Mouse (Mus musculus) C2C12 (cell line): ENCODE data around the gene Fdxr. TPM values are rescaled to one million over a fixed set of nuclear protein-coding genes. Genes with fewer than 3 reads are reported as not detected.
A peak's percentile ranks its signal among the peaks of the same experiment; 100 is the strongest.

Source experiments
- H3K27me3 ChIP-seq: one replicate; pipeline ENCODE4 v1.6.1; 2011; ENCODE audit not compliant: control insufficient read depth, insufficient read depth, insufficient read length
- H3K36me3 ChIP-seq: one replicate; pipeline ENCODE4 v1.6.1; 2011; ENCODE audit not compliant: control insufficient read depth, insufficient read depth
- H3K4me3 ChIP-seq: one replicate; pipeline ENCODE4 v1.5.1; 2011; ENCODE audit warnings: mild to moderate bottlenecking, control low read depth; ENCODE audit not compliant: poor library complexity, insufficient read depth, severe bottlenecking
- H3K79me2 ChIP-seq: one replicate; pipeline ENCODE4 v1.6.1; 2011; ENCODE audit not compliant: control insufficient read depth, insufficient read depth
- H3K79me3 ChIP-seq: one replicate; pipeline ENCODE4 v1.6.1; 2011; ENCODE audit warnings: low read depth, control low read depth
- H3ac ChIP-seq: one replicate; pipeline ENCODE3; 2011; ENCODE audit warnings: low read depth; ENCODE audit not compliant: control insufficient read depth, insufficient read length
- CEBPB ChIP-seq: IDR thresholded peaks from one replicate; pipeline ENCODE4 v1.6.1; 2011; ENCODE audit warnings: low read depth, mild to moderate bottlenecking, control low read depth, moderate library complexity
- CTCF ChIP-seq: IDR thresholded peaks from one replicate; pipeline ENCODE4 v1.5.1; 2011; ENCODE audit not compliant: control insufficient read depth, insufficient read depth, insufficient read length
- FOSL1 ChIP-seq: IDR thresholded peaks from one replicate; pipeline ENCODE4 v1.8.0; 2011; ENCODE audit warnings: mild to moderate bottlenecking, low read length; ENCODE audit not compliant: poor library complexity, insufficient read depth, severe bottlenecking
- MAX ChIP-seq: IDR thresholded peaks from one replicate; pipeline ENCODE4 v1.6.1; 2011; ENCODE audit warnings: mild to moderate bottlenecking, control low read depth
- MYOD1 ChIP-seq: IDR thresholded peaks from one replicate; pipeline ENCODE4 v1.6.1; 2011; ENCODE audit warnings: low read depth; ENCODE audit not compliant: control insufficient read depth, insufficient read length
- MYOG ChIP-seq: IDR thresholded peaks from one replicate; pipeline ENCODE4 v1.6.1; 2011; ENCODE audit not compliant: control insufficient read depth, insufficient read length; ENCODE audit errors: extremely low read depth
- USF1 ChIP-seq: IDR thresholded peaks from one replicate; pipeline ENCODE4 v1.6.1; 2011; ENCODE audit warnings: low read depth, mild to moderate bottlenecking, control low read depth, moderate library complexity
- polyA plus RNA-seq: library from polyadenylated mRNA; unstranded; fragments of >200 nt; fragmentation: generic; extraction: Trizol; gene quantifications from one replicate; pipeline ENCODE4 v1.2.1, GENCODE M21; 2012; ENCODE audit warnings: missing spikeins

The Fdxr gene
- polyA plus RNA-seq, 1 experiment = 10.7 TPM

DNA sequence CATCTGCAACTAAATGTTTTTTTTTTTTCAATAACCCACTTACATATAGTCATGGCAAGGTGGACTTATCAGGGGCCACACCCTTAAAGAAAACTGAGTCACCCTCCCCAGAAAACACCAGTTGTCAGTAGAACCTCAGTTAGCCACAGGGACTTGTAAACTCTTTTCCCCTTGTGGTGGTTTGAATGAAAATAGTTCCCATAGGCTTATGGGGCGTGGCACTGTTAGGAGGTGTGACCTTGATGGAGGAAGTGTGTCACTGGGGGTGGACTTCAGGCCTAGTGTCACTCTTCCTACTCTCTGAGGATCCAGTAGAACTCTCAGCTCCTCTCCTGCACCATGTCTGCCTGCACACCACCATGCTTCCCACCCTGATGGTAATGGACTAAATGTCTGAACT lies 2.9 kb upstream of the Fdxr start:
- no peaks in the 10 kb centered on the region for H3K36me3 ChIP-seq
- no peak overlapping the region for H3K4me3 ChIP-seq
- TF ChIP-seq USF1 (no peak), MYOD1 (no peak), MAX (no peak), CTCF (no peak), FOSL1 (no peak), MYOG (no peak), CEBPB (no peak)
- no peaks in the 10 kb centered on the region for H3K79me3 ChIP-seq
- H3K27me3 ChIP-seq = no peaks in the 10 kb centered on the region
- H3ac ChIP-seq = no peak overlapping the region
- no peaks in the 10 kb centered on the region for H3K79me2 ChIP-seq

GRCm38 (mm10) chr11:115278176-115278575 lies 1.3 kb upstream of the Fdxr start:
- peak overlapping the region; percentile 56 for H3K4me3 ChIP-seq

DNA sequence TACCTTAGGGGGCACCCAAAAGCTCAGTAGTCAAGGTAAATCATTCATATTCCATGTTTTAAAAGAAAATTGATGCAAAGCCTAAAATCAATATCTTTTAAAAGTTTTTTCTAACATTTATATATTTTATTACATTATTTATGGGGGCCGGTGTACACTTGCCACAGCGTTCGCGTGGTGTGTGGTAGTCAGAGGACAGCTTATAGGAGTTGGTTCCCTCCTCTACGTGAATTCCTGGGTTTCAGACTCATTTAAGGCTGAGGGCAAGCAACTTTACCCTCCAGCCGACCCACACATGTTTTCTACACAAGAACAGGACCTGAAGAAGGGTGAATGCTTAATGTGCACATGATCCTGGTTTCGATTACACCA lies 740 bp upstream of the Fdxr start:
- TF ChIP-seq FOSL1 (no peak), CTCF (no peak), USF1 (no peak), MYOD1 (no peak), MAX (no peak), MYOG (no peak), CEBPB (no peak)
- Histone ChIP-seq H3ac (peak overlapping the region; percentile 87), H3K4me3 (peak overlapping the region; percentile 56), H3K79me2 (no peaks in the 10 kb centered on the region), H3K36me3 (no peaks in the 10 kb centered on the region), H3K27me3 (no peaks in the 10 kb centered on the region), H3K79me3 (no peaks in the 10 kb centered on the region)

More at GRCm38 (mm10) chr11:115278176-115278575, 1.3 kb upstream of the Fdxr start:
- no peaks in the 10 kb centered on the region for H3K79me3 ChIP-seq
- TF ChIP-seq MAX (no peak), MYOD1 (no peak), FOSL1 (no peak), USF1 (no peak), MYOG (no peak), CTCF (no peak), CEBPB (no peak)
- H3ac ChIP-seq = no peak overlapping the region
- H3K27me3 ChIP-seq = no peaks in the 10 kb centered on the region
- H3K36me3 ChIP-seq = no peaks in the 10 kb centered on the region
- H3K79me2 ChIP-seq = no peaks in the 10 kb centered on the region

DNA sequence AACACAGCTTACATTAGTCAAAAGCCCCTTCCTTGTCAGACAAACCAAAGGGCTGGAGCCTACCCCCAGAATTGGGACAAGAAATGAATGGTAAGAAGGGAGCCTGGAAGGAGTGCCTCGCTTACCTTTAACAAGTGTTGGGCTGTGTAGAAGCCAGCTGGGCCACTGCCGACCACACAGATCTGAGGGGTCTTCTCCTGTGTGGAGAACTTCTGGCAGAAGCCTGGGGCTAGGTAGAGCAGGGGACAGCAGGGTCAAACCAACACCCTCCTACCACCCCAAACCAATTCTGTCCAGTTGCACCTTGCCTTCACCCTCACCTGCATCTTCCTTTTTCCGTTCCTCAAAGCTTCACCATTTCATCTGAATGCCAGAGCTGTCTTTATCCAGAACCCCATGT lies 896 bp downstream of the Fdxr start:
- no peak for TF ChIP-seq FOSL1
- TF ChIP-seq MAX = no peak
- no peak for TF ChIP-seq CTCF
- no peak for TF ChIP-seq CEBPB
- no peak for TF ChIP-seq MYOG
- no peaks in the 10 kb centered on the region for H3K79me2 ChIP-seq
- no peaks in the 10 kb centered on the region for H3K36me3 ChIP-seq
- H3K79me3 ChIP-seq = no peaks in the 10 kb centered on the region
- H3ac ChIP-seq = no peak overlapping the region
- peak overlapping the region; percentile 44 for H3K4me3 ChIP-seq
- H3K27me3 ChIP-seq = no peaks in the 10 kb centered on the region

GRCm38 (mm10) chr11:115275509-115275908 lies 1.3 kb downstream of the Fdxr start:
- H3ac ChIP-seq = no peak overlapping the region
- no peaks in the 10 kb centered on the region for H3K27me3 ChIP-seq
- no peaks in the 10 kb centered on the region for H3K36me3 ChIP-seq
- no peaks in the 10 kb centered on the region for H3K79me3 ChIP-seq
- no peaks in the 10 kb centered on the region for H3K79me2 ChIP-seq
- TF ChIP-seq USF1 = no peak
- TF ChIP-seq MYOG = no peak
- TF ChIP-seq CEBPB = no peak
- no peak for TF ChIP-seq MYOD1
- no peak for TF ChIP-seq CTCF
- no peak for TF ChIP-seq FOSL1
- no peak for TF ChIP-seq MAX
- no peak overlapping the region for H3K4me3 ChIP-seq

DNA sequence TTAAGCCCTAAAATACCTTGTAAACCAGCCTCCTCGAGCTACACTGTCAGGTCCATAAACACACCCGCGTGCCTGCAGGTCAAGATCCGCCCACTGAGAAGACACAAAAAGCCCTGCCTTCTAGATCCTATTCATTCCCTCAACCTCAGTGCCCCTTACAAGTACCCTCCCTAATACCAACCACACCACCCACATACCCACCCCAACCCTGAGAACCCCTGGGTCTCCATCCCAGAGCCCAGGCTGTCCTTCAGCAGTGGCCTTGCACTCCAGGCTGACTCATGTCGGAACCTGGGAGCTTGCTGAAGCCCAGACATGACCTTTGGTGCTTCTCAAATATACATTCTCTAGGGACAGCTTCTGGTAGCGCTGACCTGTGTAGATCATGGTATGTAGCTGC lies 2.1 kb downstream of the Fdxr start:
- no peaks in the 10 kb centered on the region for H3K27me3 ChIP-seq
- H3K79me3 ChIP-seq = no peaks in the 10 kb centered on the region
- H3K4me3 ChIP-seq = no peak overlapping the region
- no peaks in the 10 kb centered on the region for H3K36me3 ChIP-seq
- TF ChIP-seq MYOG (no peak), USF1 (no peak), MYOD1 (no peak), FOSL1 (no peak), MAX (no peak), CTCF (no peak), CEBPB (no peak)
- H3ac ChIP-seq = no peak overlapping the region
- H3K79me2 ChIP-seq = no peaks in the 10 kb centered on the region
